Mouse (Mus musculus) cerebral cortex, adult 2 months (tissue): ENCODE data around the gene Tle6.

Source experiments
- WGBS: fragments of 180-500 bp; shearing (Covaris S2); methylation state at CpG from one replicate; pipeline ENCODE4 v1.1.7; 2018; 5-methylcytosine and 5-hydroxymethylcytosine counted together

The Tle6 gene

DNA sequence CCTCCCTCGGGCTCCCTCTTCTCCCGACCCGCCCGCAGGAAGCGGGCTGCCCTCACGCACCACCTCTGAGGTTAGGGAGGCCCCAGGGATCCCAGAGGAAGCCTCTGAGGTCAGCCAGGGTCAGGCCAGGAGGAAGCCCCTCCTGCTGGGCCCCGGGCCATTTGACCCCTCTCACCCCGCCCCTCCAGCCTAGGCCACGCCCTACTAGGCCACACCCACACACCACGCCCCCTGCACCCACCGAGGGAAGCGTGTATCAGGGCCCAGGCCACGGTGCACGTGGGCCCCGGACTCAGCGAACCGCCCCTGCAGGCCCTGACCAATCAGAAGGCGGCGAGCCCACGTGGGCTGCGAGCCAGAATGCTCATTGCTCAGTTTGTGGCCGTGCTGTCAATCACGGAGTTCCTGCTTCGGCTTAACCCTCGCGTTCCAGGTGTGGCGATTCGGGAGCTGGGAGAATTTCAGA, at the start of gene Tle6:
Gene Tle6, minus strand, starts transcription at position 336 of the 466 bp plus-strand sequence.
- WGBS: 3% methylated on average over 28 of the region's 28 CpGs

DNA sequence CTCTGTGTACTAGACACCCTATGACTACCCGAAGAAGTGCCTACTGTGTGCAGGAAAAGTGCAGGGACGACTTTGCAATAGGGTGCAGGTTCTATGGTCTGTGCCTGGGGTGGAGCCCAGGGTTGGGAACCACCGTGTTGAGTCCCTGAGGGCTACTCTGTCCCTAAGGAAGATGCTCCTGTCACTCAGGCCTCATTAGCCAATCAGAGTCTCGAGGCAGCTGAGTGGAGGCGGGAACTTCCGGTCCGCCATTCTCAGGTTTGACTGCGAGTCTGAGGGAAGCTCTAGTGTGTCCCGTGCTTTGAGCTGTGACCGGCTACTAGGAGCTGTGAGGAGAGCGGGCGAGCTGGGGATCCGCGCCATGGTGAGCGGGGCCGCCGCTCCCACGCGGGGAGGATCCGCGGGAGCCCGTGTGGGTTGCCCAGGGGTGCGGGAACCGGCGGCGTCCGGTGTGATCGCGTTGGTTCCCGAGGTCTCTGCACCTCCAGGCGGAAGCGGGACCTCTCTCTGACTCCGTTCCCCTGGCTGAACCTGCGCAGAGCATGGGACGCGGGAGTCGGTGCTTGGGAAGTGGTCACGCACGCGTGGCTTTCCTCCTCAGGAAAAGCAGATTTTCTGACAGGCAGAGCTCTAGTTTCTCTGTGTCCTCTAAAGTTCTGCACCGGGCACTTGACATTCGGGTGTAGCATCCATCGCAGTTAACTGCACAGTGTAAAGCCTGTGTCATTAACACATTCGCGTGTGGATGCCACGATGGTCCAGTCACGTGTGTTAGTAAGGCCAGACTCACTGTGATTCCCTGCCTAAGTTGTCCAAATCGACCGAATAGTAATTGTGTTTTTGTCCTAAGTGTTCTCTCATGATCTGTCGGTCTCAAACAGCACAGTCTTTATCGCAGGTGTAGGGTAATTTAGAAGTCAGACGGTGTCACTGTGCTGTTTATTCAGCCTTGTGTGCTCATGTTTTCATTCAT, 48.2 kb upstream of the Tle6 start, which contains the start of gene Gm10778:
Gene Gm10778, plus strand, starts transcription at position 257 of the 973 bp plus-strand sequence.
- WGBS: 1% methylated on average over 34 of the region's 52 CpGs

DNA sequence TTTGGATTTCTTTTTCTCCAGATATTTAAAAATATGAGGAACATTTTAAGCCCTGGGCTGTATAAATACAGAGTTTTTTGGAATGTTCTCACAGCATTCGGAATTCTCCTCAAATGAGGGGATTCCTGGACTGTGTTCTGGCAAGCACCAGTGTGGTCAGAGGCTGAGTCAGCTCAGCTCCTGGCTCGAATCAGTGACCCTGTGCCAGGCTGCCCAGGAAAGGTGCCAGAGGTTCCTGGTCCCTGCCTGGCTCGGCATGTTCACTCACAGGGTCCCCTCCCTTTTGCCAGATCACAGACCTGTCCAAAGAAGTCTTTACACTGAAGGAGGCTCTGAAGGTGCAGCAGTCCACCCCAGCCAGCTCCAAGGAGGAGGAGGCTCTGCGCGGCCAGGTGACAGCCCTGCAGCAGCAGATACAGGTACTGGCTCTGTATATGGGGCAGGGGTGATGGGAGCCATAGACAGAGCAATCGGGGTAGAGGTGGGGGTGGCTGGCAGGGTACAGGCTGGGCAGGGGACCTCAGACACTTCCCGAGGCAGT, 45.2 kb upstream of the Tle6 start:
- 73% methylated on average over 7 of the region's 7 CpGs for WGBS

DNA sequence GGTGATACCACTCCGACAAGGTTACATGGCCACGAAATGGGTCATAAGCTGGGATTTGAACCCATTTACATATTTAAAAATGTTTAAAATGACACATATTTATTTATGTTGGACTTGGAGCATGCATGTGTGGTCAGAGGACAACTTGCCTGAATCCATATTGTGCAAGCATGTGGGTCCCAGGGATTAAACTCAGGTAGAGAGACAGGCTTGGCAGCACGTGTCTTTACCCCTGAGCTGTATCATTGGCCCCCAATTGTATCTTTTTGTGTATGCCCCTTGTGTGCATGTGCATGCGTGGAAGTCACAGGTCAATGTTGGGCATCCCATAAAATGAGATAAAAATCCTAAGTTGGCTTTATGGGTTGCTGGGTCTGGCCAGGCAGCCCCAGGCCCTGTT, 44.5 kb upstream of the Tle6 start:
- WGBS: 90% methylated on average over 4 of the region's 4 CpGs

DNA sequence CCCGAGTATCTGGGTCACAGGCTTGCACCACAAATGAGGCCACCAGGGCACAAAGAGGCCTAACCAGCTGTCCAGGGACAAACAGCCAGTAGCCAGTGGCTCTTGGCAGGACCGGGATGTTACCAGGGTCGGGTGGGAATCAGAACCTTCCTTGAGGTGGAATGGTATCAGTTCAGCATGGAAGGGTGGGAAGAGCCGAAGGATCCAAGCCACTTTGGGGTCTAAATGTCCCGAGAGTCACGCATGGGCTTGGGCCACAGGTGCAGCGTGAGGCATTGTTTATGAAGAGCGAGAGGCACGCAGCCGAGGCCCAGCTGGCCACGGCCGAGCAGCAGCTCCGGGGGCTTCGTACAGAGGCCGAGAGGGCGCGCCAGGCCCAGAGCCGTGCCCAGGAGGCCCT, 43.8 kb upstream of the Tle6 start:
- 93% methylated on average over 18 of the region's 18 CpGs for WGBS

DNA sequence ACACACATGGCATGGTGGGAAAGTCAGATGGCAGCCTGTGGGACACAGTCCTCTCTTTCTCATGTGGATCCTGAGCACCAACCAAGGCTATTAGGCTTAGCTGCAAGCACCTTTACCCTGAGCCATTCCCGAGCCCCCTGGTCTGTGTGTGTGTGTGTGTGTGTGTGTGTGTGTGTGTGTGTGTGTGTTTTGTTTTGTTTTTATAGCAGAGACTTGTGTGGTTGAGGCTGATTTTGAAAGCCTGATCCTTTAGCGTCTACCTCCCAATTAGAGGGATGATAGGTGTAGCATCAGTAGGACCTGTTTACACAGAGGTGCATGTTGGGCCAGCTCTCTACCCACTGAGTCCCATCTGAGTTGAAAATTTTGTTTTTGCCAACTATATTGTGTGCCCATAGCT, 43.3 kb upstream of the Tle6 start:
- WGBS: 43% methylated on average over 2 of the region's 2 CpGs

DNA sequence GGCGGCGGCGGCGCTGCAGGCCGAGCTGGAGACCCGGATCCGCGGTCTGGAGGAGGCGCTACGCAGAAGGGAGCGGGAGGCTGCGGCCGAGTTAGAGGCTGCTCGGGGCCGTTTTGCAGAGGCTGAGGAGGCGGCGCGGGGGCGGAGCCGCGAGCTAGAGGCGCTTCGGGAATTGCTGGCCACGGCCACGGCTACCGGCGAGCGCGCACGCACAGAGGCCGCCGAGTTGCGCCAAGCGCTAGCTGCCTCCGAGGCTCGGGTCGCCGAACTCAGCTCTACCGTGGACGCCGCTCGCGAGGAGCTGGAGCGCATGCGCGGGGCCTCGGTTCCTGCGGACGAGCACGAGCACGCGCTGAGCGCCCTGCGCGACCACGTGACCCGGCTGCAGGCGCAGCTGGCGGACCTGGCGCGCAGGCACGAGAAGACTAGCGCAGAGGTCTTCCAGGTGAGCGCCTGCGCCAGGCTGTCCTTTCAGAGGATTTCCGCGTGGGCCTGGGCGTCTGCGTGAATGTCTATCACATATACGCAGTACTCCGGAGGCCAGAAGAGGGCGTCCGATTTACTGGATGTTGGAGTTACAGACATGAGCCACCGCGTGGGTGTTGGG, 42.7 kb upstream of the Tle6 start:
- WGBS: under 1% methylated on average over 75 of the region's 75 CpGs

DNA sequence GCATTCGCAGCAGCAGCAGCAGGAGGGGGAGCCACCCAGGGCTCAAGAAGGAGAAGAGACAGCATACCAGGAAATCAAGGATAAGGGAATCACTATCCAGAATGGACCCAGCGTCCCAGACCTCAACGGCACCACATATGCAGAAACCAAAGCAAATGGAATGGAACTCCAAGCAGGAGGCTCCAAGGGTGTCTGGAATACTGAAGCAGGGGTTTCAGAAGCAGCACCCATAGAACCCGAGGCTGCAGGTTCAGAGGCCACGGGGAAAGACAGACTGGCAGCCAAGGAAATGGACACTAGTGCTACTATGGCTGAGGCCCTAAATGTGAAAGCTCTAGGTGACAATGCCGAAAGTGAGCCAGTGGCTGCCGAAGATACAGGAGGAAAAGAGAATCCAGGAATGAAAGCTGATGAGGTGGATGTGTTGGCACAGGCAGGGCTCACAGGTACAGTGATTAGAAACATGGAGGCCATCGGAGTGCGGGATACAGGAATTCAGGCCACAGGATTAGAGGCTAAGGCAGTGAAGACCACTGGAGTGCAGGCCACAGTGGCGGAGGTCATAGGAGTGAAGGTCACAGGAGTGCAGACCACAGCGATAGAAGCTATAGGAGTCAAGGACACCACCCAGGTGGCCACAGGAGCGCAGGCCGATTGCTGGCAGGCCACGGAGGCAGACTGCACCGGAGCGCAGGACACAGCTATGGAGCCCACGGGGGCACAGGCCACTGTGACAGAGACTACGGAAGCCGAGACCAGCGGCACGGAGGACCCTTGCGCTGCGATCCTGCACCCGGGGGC, 42.0 kb upstream of the Tle6 start:
- 16% methylated on average over 24 of the region's 24 CpGs for WGBS

DNA sequence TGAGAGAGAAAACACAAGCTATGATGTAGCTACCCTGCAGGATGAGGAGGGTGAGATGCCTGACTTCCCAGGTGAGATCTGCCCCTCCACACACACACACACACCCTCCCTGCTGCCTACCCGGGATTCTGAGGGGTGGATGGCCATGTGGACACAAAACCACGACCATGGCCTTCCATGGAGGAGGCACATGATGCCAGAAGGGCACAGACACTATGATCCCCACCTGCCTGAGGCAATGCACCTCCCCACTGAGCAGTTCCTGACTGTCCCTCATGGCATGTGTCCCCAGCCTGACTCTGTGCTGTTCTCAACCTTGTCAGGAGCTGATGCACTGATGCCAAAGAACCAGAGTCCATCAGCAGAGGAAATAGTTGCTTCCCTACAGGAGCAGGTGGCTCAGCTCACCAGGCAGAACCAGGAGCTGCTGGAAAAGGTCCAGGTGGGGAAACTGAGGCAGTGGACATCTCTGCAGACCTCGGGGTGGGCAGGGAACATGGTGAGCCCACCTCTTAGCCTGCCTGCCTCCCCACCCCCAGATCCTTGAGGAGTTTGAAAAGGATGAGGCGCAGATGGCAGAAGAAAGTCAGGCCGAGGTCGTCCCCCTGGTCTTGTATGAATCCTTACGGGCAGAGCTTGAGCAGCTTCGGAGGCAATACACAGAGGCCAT, 41.2 kb upstream of the Tle6 start:
- 70% methylated on average over 8 of the region's 8 CpGs for WGBS

DNA sequence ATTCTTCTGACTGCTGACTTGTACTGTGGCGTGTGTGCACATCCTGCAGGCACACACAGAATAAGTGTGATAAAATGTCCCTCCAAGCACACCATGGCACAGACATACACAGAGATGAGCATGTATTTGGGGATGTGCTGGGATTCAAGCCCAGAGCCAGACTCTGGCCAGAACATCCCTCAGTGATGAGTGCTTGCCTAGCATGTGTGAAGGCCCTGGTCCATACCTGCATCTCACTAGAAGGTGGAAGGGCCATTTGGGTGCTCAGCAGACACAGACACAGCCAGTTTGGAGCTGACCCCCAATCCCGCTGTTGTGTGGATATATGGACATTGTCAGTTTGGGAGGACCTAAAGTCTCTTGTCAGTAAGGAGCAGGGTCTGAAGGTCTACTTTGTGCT, 40.7 kb upstream of the Tle6 start:
- WGBS: 87% methylated on average over 2 of the region's 2 CpGs

DNA sequence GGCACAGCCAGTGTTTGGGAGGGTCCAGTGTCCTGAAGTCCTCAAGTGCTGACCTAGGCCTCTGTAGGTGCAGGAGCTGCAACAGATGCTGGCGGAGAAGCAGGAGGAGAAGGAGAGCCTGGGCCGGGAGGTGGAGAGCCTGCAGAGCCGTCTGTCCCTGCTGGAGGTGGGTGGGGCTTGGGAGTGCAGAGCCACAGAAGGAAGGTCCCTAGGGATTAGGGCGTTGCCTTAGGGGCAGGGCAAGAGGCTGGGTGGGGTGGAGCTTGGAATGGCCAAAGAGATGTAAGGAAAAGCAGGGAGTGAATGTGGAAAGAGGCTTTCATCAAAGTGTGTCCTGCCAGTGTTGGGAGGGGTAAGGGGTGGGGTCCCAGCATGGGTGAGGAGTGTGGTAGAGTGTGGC, 40.0 kb upstream of the Tle6 start:
- 52% methylated on average over 4 of the region's 4 CpGs for WGBS

DNA sequence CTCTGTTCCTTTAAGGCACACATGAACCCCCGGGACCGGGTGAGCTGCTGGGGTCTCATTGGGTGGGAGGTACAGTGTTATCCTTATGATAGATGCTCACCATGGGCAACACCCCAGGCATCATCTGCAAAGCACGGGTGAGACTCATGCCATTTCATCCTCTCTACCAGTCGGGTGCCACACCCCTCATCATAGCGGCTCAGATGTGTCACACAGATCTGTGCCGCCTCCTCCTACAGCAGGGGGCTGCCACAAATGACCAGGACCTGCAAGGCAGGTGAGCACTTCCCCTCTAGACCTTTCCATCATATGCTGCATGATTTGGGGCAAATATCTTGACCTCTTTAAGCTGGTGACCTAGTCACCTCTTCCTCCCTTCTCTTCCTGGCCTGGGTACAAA, 37.2 kb upstream of the Tle6 start:
- WGBS: 78% methylated on average over 6 of the region's 6 CpGs

DNA sequence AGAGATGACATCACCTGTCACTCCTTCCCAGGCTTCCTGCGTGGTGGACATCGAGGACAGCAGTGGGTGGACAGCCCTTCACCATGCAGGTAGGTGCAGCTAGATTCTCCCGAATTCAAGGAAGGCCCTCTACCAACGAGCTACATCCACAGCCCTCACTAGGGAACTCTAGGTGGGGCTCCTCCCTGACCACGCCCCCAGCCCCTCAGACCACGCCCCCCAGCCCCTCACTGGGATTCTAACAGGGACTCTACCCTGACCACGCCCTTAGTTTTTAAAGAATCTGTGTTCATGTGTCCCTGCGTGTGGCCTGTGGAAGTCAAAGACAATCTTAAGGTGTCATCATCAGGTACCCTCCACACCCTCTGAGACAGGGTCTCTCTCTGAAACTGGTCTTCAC, 35.5 kb upstream of the Tle6 start:
- WGBS: 32% methylated on average over 8 of the region's 8 CpGs

DNA sequence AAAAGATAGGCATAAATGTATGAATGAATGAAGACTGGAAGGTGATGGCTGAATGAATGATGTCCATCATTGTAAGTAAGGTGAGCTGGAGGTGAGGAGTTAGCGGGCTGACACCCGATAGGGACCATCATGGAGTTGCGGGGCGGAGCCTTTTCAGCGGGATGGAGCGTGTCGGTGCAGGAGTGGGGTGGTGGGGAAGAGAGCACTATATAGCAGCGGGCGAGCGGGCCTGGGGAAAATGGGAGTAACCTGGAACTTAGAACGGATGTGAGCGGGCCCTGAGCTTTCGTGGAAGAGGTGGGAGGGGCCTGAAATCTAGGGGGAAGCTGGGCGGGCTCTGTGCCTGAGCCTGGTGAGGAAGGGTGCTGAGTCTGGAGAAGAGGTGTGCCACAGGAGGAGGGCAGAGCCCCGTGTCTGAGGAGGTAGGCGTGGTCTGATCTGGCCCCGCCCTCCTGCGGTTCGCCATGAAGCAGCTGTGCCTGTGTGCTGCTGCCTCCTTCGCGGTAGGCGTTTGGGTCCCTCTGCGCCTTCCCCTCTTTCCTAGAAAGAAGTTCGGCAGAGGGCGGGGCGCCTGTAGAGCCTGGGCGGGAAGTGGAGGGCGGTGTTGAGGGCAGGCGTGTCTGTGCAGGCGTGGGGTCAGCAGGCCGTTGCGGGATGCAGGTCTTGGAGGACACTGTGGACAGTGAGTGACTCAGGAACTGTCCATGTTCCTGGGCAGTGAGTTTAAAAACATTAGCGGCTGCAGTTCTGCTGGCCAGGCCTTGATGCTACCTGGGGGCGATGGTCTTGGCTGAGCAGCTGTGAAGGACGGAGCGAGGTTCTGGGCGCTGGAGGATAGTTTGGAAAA, 32.6 kb upstream of the Tle6 start:
- WGBS: 5% methylated on average over 37 of the region's 37 CpGs

DNA sequence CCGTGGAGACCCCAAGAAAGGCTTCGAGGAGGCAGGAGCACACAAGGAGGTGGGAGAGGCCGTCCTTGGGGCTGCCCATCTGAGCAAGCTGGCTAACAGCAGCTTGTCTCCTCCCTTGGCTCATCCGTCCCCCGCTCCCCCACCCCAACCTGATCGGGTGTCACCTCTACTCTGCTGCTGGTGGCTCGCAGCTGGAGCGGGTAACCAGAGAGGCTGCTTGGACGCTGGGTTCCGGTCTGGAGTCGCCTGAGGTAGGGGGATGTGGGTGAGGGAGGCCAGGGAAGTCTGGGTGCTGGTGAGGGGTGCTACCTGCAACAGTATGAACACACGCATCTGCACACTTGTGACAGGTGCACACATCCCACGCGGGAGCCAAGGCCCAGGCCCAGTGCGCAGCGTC, 27.5 kb upstream of the Tle6 start, which contains the start of gene Ankrd24:
Gene Ankrd24, plus strand, starts transcription at position 151 of the 400 bp plus-strand sequence.
- 85% methylated on average over 16 of the region's 16 CpGs for WGBS

DNA sequence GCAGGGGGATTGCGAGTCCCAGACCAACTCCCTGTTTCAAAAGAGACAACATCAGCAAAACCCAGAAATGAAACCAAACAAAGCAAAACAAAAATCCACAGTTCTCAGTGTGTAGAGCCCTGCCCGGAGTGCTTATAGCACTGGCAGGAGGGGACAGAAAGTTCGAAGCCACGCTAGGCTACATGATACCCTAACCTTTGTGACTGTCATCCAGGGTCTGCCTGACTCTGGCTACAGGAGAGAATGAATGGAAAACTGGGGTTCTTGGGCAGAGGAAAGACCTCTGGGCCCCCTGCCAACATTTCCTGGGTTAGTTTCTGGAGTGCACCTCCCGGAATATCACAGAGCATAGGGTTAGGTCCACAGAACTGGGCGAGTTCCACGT, 27.0 kb upstream of the Tle6 start:
- WGBS: 45% methylated on average over 7 of the region's 7 CpGs

DNA sequence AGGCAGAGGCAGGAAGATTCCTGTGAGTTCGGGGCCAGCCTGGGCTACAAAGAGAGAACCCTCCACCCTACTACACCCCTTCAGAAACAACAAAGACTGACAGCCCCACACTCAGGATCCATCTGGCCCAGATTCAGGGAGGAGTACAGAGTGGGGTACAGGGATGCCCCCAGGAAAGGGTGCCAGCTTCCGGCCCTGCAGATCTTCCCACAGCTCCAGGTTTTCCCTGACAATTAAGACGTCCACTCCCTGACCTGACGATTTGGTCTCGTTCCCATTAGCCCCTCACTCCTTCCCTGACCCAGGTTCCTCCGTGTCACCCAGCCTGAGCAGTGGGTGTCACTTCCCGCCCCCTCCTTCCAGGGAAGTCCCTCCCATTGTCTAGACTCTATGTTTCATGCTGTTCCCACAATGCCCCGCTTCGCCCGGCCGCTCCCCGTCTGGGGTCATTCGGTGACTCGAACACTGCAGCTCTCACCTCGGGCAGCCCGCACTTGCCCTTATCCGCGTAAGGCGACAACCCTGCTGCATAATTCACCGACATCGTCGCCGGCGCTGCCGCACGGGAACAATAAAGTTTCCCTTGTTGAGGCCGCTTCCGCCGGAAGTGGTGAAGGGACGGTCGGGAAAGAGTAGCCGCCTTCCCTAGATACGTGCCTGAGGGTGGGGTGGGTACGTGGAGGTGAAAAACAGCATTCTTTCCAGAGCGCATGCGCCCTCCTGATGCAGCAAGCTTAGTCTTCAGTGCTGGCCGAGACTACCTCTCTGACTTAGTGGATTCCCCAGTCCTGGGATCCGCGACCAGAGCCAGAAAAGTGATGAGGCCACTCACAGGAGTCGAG, 26.3 kb upstream of the Tle6 start, which contains the start of gene Sirt6:
Gene Sirt6, minus strand, starts transcription at position 804 of the 842 bp plus-strand sequence.
- 4% methylated on average over 40 of the region's 40 CpGs for WGBS

DNA sequence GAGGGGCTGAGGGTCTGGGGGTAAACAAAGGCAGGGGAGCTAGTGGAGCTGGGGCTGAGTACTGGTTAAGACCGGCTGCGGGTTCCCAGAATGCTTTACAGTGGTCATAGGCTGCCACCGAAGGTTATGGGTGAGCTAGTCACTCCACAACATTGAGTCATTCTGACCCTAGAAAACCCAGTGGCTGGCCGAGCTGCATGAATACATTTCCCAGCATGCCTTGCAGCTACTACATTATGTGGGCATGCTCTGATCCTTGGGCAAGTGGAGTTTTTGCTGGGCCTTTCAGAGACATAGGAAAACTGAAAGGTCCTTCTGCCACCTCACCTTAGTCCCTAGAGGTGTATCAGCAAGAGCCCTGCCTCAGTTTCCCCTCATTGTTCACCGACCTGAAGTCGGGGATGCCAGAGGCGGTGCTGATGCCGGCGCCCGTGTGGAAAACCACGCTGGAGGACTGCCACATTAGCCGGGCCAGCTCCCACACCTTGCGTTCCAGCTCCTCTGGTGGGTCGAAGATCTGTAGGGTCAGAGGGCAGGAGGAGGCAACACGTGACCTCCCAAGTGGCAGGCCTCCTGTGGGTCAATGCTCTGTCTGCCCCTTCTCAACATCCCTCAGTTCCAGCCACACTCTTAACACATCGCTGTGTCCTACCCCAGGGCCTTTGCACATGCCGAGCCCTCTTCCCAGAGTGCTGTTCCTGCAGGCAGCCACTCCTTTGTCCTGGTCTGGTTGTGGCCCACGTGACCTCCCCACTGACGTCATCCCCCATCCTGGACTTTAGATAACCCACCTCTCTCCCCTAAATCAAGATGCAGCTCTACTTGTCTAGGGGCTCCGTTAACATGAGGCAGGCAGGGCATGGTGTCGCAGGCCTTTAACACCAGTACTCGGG, 25.5 kb upstream of the Tle6 start:
- 85% methylated on average over 22 of the region's 22 CpGs for WGBS
